Mouse (Mus musculus) E14TG2a.4 (cell line): ENCODE data around the gene Pros1.

ENCODE experiments used
- CTCF ChIP-seq: conservative IDR thresholded peaks from 2 replicates; pipeline ENCODE4 v1.5.1; 2014; ENCODE audit warnings: low read length
- NANOG ChIP-seq: IDR thresholded peaks from 2 replicates; pipeline ENCODE4 v1.6.1; 2014; ENCODE audit warnings: borderline replicate concordance, low read length, mixed read lengths
- POU5F1 ChIP-seq: IDR thresholded peaks from 2 replicates; pipeline ENCODE4 v1.6.1; 2014; ENCODE audit warnings: low read length, borderline replicate concordance

- TF ChIP-seq CTCF, result no peak
- no peak for TF ChIP-seq POU5F1
- TF ChIP-seq NANOG, result no peak
These were observed 20.0 kb downstream of the Pros1 start for GRCm38 (mm10) chr16:62874065-62874464.
